Mouse (Mus musculus): Measurements from ENCODE around the gene Gnaz. TPM values are rescaled to one million over a fixed set of nuclear protein-coding genes. Genes with fewer than 3 reads are reported as not detected.

Gene Gnaz
- polyA plus RNA-seq, 1 experiment from 2014 or later: 3.7 TPM

DNA sequence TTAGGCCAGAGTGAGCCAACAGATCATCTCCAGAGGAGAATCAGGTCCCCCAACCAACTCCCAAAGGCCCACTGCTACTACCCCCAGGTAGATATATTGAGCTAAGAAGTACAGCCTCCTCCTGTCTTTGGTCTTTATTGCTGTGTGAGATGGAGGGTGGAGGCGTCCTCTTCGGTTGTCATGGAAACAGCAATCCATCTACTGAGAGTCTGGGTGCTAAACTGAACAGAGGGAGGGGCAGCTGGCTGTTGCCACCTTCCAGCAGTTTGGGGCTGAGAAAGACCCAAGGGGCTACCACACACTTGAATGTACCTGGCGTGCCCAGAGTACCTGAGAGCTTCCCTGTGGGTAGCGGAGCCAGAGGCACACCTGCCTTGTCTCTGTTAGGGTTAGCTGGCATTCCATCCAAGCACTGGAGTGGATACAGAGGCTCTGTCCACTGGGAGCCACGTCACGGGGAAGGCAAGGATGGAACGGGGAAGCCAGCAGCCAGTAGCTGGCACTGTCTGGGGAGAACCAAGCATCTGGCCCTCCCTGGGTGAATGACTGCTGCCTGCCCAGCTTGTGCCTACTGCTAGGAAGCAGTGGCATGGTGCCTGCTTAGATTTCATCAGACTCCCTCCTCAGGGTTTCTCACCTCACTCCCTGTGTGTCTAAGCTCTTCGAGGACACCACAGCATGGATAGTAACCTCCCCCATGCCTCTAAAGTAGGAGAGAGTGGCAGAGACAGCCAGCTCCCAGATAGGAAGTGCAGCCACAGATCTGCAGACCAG is 40.1 kb downstream of the Gnaz start:
- 73% methylated on average over 8 of the region's 8 CpGs for WGBS (ENCODE audit: insufficient replicate concordance)
- Histone ChIP-seq H3K27me3 (ENCODE audit: insufficient read depth, low read length) (no peaks in the 10 kb centered on the region), H3K27ac (ENCODE audit: low read depth) (no peak overlapping the region), H3K9ac (replicated peaks) (no peak overlapping the region), H3K4me1 (ENCODE audit: insufficient read depth) (no peaks in the 10 kb centered on the region), H3K4me2 (ENCODE audit: low read depth, low read length) (no peak overlapping the region), H3K36me3 (replicated peaks; ENCODE audit: insufficient read depth, low read length) (no peaks in the 10 kb centered on the region), H3K4me3 (ENCODE audit: low read depth, low read length) (no peak overlapping the region), H3K9me3 (ENCODE audit: low read length) (no peaks in the 10 kb centered on the region)
- ATAC-seq (no peak), DNase-seq (no peak)
- TF ChIP-seq EP300 (IDR thresholded peaks at IDR 0.05; ENCODE audit: low read depth) (no peak), CTCF (IDR thresholded peaks at IDR 0.05; ENCODE audit: low read depth) (no peak)

DNA sequence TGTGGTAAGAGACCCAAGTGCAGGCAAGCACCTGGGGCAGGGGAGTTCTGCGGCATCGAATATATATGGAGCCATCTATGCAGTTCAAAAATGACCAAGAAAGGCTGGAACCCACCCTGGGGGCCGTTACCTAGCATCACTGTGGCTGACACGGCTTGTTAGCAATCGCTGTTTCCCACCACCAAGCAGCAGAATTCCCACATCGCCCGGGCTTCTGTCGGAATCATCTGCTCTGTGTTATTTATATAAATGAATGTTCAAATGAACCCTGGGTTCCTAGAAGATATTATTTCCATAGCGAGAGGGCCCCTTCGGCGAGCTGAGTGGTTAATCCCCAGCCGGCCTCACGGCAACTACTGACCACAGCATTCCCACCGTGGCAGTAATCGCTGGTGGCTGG is 43.7 kb downstream of the Gnaz start:
- Histone ChIP-seq H3K27me3 (ENCODE audit: insufficient read depth, low read length) (no peaks in the 10 kb centered on the region), H3K27ac (ENCODE audit: low read depth) (no peak overlapping the region), H3K9ac (replicated peaks) (no peak overlapping the region), H3K9me3 (ENCODE audit: low read length) (no peaks in the 10 kb centered on the region), H3K4me2 (ENCODE audit: low read depth, low read length) (no peak overlapping the region), H3K36me3 (replicated peaks; ENCODE audit: insufficient read depth, low read length) (no peaks in the 10 kb centered on the region), H3K4me1 (ENCODE audit: insufficient read depth) (no peaks in the 10 kb centered on the region), H3K4me3 (ENCODE audit: low read depth, low read length) (no peak overlapping the region)
- TF ChIP-seq EP300 (IDR thresholded peaks at IDR 0.05; ENCODE audit: low read depth): no peak
- TF ChIP-seq CTCF (IDR thresholded peaks at IDR 0.05; ENCODE audit: low read depth): no peak
- DNase-seq: no peak
- ATAC-seq: no peak
- 82% methylated on average over 15 of the region's 15 CpGs for WGBS (ENCODE audit: insufficient replicate concordance)

- Histone ChIP-seq H3K4me2 (ENCODE audit: low read depth, low read length) (no peak overlapping the region), H3K9ac (replicated peaks) (no peak overlapping the region), H3K4me3 (ENCODE audit: low read depth, low read length) (no peak overlapping the region), H3K27ac (ENCODE audit: low read depth) (no peak overlapping the region), H3K9me3 (ENCODE audit: low read length) (no peaks in the 10 kb centered on the region), H3K36me3 (replicated peaks; ENCODE audit: insufficient read depth, low read length) (no peaks in the 10 kb centered on the region), H3K4me1 (ENCODE audit: insufficient read depth) (no peaks in the 10 kb centered on the region), H3K27me3 (ENCODE audit: insufficient read depth, low read length) (no peaks in the 10 kb centered on the region)
- 74% methylated on average over 14 of the region's 14 CpGs for WGBS (ENCODE audit: insufficient replicate concordance)
- TF ChIP-seq EP300 (IDR thresholded peaks at IDR 0.05; ENCODE audit: low read depth) (no peak), CTCF (IDR thresholded peaks at IDR 0.05; ENCODE audit: low read depth) (no peak)
- ATAC-seq (no peak), DNase-seq (no peak)
Measured at GRCm38 (mm10) chr10:75015465-75015864, 48.5 kb downstream of the Gnaz start.

DNA sequence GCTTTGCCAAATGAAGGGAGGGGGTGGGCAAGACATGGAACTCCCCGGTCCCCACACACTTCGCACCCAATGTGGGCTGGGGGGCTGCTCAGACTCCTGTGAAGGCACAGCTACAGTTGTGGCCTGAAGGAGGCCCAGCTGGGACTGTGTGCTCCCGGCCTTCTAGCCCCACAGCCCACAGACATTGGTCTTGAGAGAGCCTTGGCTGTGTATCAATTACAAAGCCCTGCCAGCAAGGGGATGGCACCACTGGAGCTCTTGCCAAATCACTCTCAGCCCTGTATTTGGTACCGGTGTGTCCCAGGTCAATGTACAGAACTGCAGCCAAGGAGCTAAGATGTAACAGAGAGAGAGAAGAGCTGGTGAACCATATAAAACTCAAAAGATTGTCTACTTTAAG is 49.5 kb downstream of the Gnaz start:
- ATAC-seq (no peak), DNase-seq (no peak)
- Histone ChIP-seq H3K36me3 (replicated peaks; ENCODE audit: insufficient read depth, low read length) (no peaks in the 10 kb centered on the region), H3K9me3 (ENCODE audit: low read length) (no peaks in the 10 kb centered on the region), H3K4me2 (ENCODE audit: low read depth, low read length) (no peak overlapping the region), H3K4me3 (ENCODE audit: low read depth, low read length) (no peak overlapping the region), H3K27me3 (ENCODE audit: insufficient read depth, low read length) (no peaks in the 10 kb centered on the region), H3K9ac (replicated peaks) (no peak overlapping the region), H3K27ac (ENCODE audit: low read depth) (no peak overlapping the region), H3K4me1 (ENCODE audit: insufficient read depth) (no peaks in the 10 kb centered on the region)
- TF ChIP-seq CTCF (IDR thresholded peaks at IDR 0.05; ENCODE audit: low read depth) (no peak), EP300 (IDR thresholded peaks at IDR 0.05; ENCODE audit: low read depth) (no peak)
- WGBS (ENCODE audit: insufficient replicate concordance): 69% methylated on average over 4 of the region's 4 CpGs

DNA sequence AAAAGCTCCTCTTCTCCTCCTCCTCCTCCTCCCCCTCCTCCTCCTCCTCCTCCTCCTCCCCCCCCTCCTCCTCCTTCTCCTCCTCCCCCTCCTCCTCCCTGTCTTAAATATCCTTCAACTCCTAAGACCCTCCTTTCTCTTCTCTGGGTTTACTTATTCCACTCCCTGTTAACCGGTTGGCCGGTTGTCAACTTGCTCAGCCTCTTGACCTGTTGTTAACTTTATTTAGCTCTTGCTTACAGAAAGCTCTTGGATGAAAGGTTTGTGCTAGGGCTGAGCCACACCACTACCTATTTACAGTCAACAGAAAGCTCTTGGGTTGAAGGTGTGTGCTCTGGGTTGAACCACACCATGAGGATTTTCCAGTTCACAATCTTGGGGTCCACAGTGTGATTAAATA is 53.3 kb downstream of the Gnaz start:
- H3K4me2 ChIP-seq (ENCODE audit: low read depth, low read length): no peak overlapping the region
- no peak for ATAC-seq
- no peak overlapping the region for H3K9ac ChIP-seq (replicated peaks)
- no peak overlapping the region for H3K27ac ChIP-seq (ENCODE audit: low read depth)
- no peaks in the 10 kb centered on the region for H3K27me3 ChIP-seq (ENCODE audit: insufficient read depth, low read length)
- H3K36me3 ChIP-seq (replicated peaks; ENCODE audit: insufficient read depth, low read length): no peaks in the 10 kb centered on the region
- DNase-seq: no peak
- TF ChIP-seq EP300 (IDR thresholded peaks at IDR 0.05; ENCODE audit: low read depth) (no peak), CTCF (IDR thresholded peaks at IDR 0.05; ENCODE audit: low read depth) (no peak)
- no peaks in the 10 kb centered on the region for H3K9me3 ChIP-seq (ENCODE audit: low read length)
- no peak overlapping the region for H3K4me3 ChIP-seq (ENCODE audit: low read depth, low read length)
- H3K4me1 ChIP-seq (ENCODE audit: insufficient read depth): no peaks in the 10 kb centered on the region
- WGBS (ENCODE audit: insufficient replicate concordance): 87% methylated on average over 2 of the region's 2 CpGs

GRCm38 (mm10) chr10:75021138-75021537 is 54.2 kb downstream of the Gnaz start:
- 12% methylated on average over 6 of the region's 6 CpGs for WGBS (ENCODE audit: insufficient replicate concordance)
- no peak overlapping the region for H3K27ac ChIP-seq (ENCODE audit: low read depth)
- ATAC-seq: no peak

More at GRCm38 (mm10) chr10:75021138-75021537, 54.2 kb downstream of the Gnaz start:
- no peak overlapping the region for H3K9ac ChIP-seq (replicated peaks)
- no peaks in the 10 kb centered on the region for H3K9me3 ChIP-seq (ENCODE audit: low read length)
- no peak for TF ChIP-seq EP300 (IDR thresholded peaks at IDR 0.05; ENCODE audit: low read depth)
- peak; percentile 88 for TF ChIP-seq CTCF (IDR thresholded peaks at IDR 0.05; ENCODE audit: low read depth)
- no peak overlapping the region for H3K4me2 ChIP-seq (ENCODE audit: low read depth, low read length)
- H3K36me3 ChIP-seq (replicated peaks; ENCODE audit: insufficient read depth, low read length): no peaks in the 10 kb centered on the region
- no peak overlapping the region for H3K4me3 ChIP-seq (ENCODE audit: low read depth, low read length)
- peak; percentile 72 for DNase-seq
- H3K4me1 ChIP-seq (ENCODE audit: insufficient read depth): no peaks in the 10 kb centered on the region
- H3K27me3 ChIP-seq (ENCODE audit: insufficient read depth, low read length): no peaks in the 10 kb centered on the region

Data from liver, postnatal 0 days (tissue).